Mouse (Mus musculus) common myeloid progenitor, adult 5-6 weeks (primary cell): ENCODE results near the gene Ccdc50. TPM values are rescaled to one million over a fixed set of nuclear protein-coding genes. Genes with fewer than 3 reads are reported as not detected.

Source experiments
- total RNA-seq: library from RNA; stranded (forward); fragments of 200-1000, 187-1606 nt; gene quantifications from 2 replicates; pipeline ENCODE4 v1.2.3, GENCODE M21; 2017

The Ccdc50 gene
- total RNA-seq, 1 experiment from 2014 or later = 112 TPM

Other genes starting within 250 kb of the Ccdc50 start
- not detected in 2 replicates for gene Ostn, start 81.4 kb upstream of the Ccdc50 start, total RNA-seq
- gene Uts2b, start 18.6 kb upstream of the Ccdc50 start, total RNA-seq = not detected in 2 replicates